Mouse (Mus musculus): ENCODE data around the gene Ifi27l2a. TPM values are rescaled to one million over a fixed set of nuclear protein-coding genes. Genes with fewer than 3 reads are reported as not detected.
"Not testable (repeated sequence)": the region's sequence is repeated elsewhere in the genome, so short reads cannot be mapped to it uniquely, and the experiment has no call there.

Ifi27l2a gene
- polyA plus RNA-seq, 1 experiment, result 0.53 TPM

DNA sequence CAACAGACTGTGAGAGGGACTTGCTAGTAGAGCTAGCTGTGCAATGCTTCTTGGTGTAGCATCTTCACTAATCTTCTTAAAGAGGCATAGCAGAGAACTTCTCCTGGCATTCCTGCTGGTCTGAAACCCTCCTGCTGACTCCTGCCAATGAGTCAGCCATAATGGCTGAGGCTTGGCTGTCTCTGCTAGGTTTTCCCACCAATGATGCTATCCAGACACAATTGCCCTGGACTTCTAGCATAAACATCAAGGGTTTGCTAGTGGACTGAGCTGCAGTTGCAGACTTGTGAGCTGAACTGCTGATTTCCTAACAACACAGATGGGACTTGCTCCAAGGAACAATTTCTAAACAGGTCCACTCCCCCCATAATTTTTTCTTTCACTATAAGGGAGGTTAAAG lies 9.9 kb upstream of the Ifi27l2a start:
- Histone ChIP-seq H3K27me3 (ENCODE audit: control insufficient read depth, insufficient read depth, insufficient read length) (no peaks in the 10 kb centered on the region), H3K79me2 (ENCODE audit: control insufficient read depth, insufficient read depth) (no peaks in the 10 kb centered on the region), H3ac (ENCODE audit: control insufficient read depth, insufficient read length, low read depth) (no peak overlapping the region), H3K4me3 (ENCODE audit: insufficient read depth, poor library complexity, severe bottlenecking) (no peak overlapping the region), H3K79me3 (ENCODE audit: low read depth) (no peaks in the 10 kb centered on the region), H3K36me3 (ENCODE audit: control insufficient read depth, insufficient read depth) (no peaks in the 10 kb centered on the region)
- TF ChIP-seq CEBPB (IDR thresholded peaks at IDR 0.05; ENCODE audit: low read depth) (no peak), USF1 (IDR thresholded peaks at IDR 0.05; ENCODE audit: low read depth) (no peak), CTCF (IDR thresholded peaks at IDR 0.05; ENCODE audit: control insufficient read depth, insufficient read depth, insufficient read length) (no peak), MYOD1 (IDR thresholded peaks at IDR 0.05; ENCODE audit: control insufficient read depth, insufficient read length, low read depth) (no peak), MYOG (IDR thresholded peaks at IDR 0.05; ENCODE audit: control insufficient read depth, extremely low read depth, insufficient read length) (no peak), FOSL1 (IDR thresholded peaks at IDR 0.05; ENCODE audit: insufficient read depth, low read length, poor library complexity, severe bottlenecking) (no peak), MAX (IDR thresholded peaks at IDR 0.05) (no peak)

DNA sequence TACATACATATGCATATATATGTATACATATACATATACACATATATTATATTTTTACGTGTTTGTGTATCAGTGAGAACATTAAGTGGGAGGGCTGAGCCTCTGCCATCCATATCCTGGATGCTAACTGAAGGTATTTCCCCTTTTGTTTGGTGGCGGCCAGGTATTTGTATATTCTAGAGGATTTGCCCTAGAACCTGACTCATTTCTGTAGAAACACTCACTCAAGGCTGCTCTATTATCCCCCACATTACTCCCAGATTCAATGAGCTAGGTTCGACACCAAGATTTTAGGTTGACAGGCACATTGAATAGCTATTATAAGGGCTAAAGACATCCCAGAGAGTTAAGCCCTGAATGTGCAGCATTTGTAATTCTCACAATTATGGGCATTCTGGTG lies 1.6 kb upstream of the Ifi27l2a start:
- Histone ChIP-seq H3ac (ENCODE audit: control insufficient read depth, insufficient read length, low read depth) (no peak overlapping the region), H3K79me3 (ENCODE audit: low read depth) (no peaks in the 10 kb centered on the region), H3K27me3 (ENCODE audit: control insufficient read depth, insufficient read depth, insufficient read length) (peaks cover 4% of the 10 kb centered on the region), H3K36me3 (ENCODE audit: control insufficient read depth, insufficient read depth) (no peaks in the 10 kb centered on the region), H3K4me3 (ENCODE audit: insufficient read depth, poor library complexity, severe bottlenecking) (no peak overlapping the region), H3K79me2 (ENCODE audit: control insufficient read depth, insufficient read depth) (no peaks in the 10 kb centered on the region)
- TF ChIP-seq USF1 (IDR thresholded peaks at IDR 0.05; ENCODE audit: low read depth) (no peak), MAX (IDR thresholded peaks at IDR 0.05) (no peak), CTCF (IDR thresholded peaks at IDR 0.05; ENCODE audit: control insufficient read depth, insufficient read depth, insufficient read length) (no peak), CEBPB (IDR thresholded peaks at IDR 0.05; ENCODE audit: low read depth) (no peak), MYOG (IDR thresholded peaks at IDR 0.05; ENCODE audit: control insufficient read depth, extremely low read depth, insufficient read length) (no peak), MYOD1 (IDR thresholded peaks at IDR 0.05; ENCODE audit: control insufficient read depth, insufficient read length, low read depth) (no peak), FOSL1 (IDR thresholded peaks at IDR 0.05; ENCODE audit: insufficient read depth, low read length, poor library complexity, severe bottlenecking) (no peak)

- not testable (repeated sequence) for H3K36me3 ChIP-seq (ENCODE audit: control insufficient read depth, insufficient read depth); H3ac ChIP-seq (ENCODE audit: control insufficient read depth, insufficient read length, low read depth); H3K79me2 ChIP-seq (ENCODE audit: control insufficient read depth, insufficient read depth); H3K4me3 ChIP-seq (ENCODE audit: insufficient read depth, poor library complexity, severe bottlenecking); H3K27me3 ChIP-seq (ENCODE audit: control insufficient read depth, insufficient read depth, insufficient read length); H3K79me3 ChIP-seq (ENCODE audit: low read depth)
Observed at GRCm38 (mm10) chr12:103444261-103444660, 781 bp upstream of the Ifi27l2a start.

DNA sequence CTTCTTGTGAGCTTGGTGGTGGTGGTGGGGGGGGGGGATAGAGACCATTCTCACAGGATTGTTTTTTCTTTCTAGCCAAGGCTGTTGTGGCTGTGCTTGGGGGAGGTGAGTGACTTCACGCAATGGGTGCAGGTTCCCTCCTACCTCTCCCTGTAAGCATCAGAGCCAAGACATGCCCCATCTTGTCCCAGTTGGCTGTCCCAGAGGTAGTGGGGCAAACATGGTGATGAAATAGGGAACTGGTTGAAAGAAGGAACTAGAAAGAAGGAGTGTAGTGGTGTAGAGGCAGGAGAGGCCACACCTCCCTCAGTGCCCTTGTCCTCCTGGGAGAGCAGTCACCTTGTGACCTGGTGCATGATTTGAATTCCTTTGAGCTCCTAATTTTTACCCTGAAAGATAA lies 5.9 kb downstream of the Ifi27l2a start:
- TF ChIP-seq CEBPB (IDR thresholded peaks at IDR 0.05; ENCODE audit: low read depth) (no peak), MYOG (IDR thresholded peaks at IDR 0.05; ENCODE audit: control insufficient read depth, extremely low read depth, insufficient read length) (no peak), MYOD1 (IDR thresholded peaks at IDR 0.05; ENCODE audit: control insufficient read depth, insufficient read length, low read depth) (no peak), MAX (IDR thresholded peaks at IDR 0.05) (no peak), USF1 (IDR thresholded peaks at IDR 0.05; ENCODE audit: low read depth) (no peak), FOSL1 (IDR thresholded peaks at IDR 0.05; ENCODE audit: insufficient read depth, low read length, poor library complexity, severe bottlenecking) (no peak), CTCF (IDR thresholded peaks at IDR 0.05; ENCODE audit: control insufficient read depth, insufficient read depth, insufficient read length) (no peak)
- H3K36me3 ChIP-seq (ENCODE audit: control insufficient read depth, insufficient read depth), result no peaks in the 10 kb centered on the region
- no peak overlapping the region for H3K4me3 ChIP-seq (ENCODE audit: insufficient read depth, poor library complexity, severe bottlenecking)
- H3ac ChIP-seq (ENCODE audit: control insufficient read depth, insufficient read length, low read depth), result no peak overlapping the region
- H3K27me3 ChIP-seq (ENCODE audit: control insufficient read depth, insufficient read depth, insufficient read length), result no peaks in the 10 kb centered on the region
- H3K79me3 ChIP-seq (ENCODE audit: low read depth), result no peaks in the 10 kb centered on the region
- H3K79me2 ChIP-seq (ENCODE audit: control insufficient read depth, insufficient read depth), result no peaks in the 10 kb centered on the region

DNA sequence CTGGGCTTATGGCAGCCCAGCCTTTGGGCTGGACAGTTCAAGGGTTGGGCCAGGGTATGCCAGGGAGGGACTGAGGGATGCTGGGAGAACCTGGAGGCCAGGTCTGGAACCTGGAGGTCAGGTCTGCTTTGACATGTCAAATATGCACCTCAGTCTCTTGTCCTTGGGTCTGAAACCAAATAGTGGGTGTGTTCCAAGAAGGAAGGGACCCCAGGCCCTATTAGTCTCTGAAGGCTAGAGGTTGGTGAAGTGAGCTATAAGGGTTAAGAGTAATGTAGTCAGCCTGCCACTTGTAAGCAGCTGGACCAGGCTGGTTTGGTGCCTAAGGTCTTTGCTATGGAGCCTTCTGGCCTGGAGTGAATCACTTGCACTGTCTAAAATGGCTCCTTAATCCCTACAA lies 8.6 kb downstream of the Ifi27l2a start:
- no peaks in the 10 kb centered on the region for H3K36me3 ChIP-seq (ENCODE audit: control insufficient read depth, insufficient read depth)
- H3ac ChIP-seq (ENCODE audit: control insufficient read depth, insufficient read length, low read depth), result no peak overlapping the region
- H3K79me3 ChIP-seq (ENCODE audit: low read depth), result no peaks in the 10 kb centered on the region
- no peaks in the 10 kb centered on the region for H3K79me2 ChIP-seq (ENCODE audit: control insufficient read depth, insufficient read depth)
- TF ChIP-seq CEBPB (IDR thresholded peaks at IDR 0.05; ENCODE audit: low read depth), result no peak
- TF ChIP-seq MAX (IDR thresholded peaks at IDR 0.05), result no peak
- TF ChIP-seq MYOD1 (IDR thresholded peaks at IDR 0.05; ENCODE audit: control insufficient read depth, insufficient read length, low read depth), result no peak
- TF ChIP-seq FOSL1 (IDR thresholded peaks at IDR 0.05; ENCODE audit: insufficient read depth, low read length, poor library complexity, severe bottlenecking), result no peak
- TF ChIP-seq USF1 (IDR thresholded peaks at IDR 0.05; ENCODE audit: low read depth), result no peak
- TF ChIP-seq MYOG (IDR thresholded peaks at IDR 0.05; ENCODE audit: control insufficient read depth, extremely low read depth, insufficient read length), result no peak
- no peak for TF ChIP-seq CTCF (IDR thresholded peaks at IDR 0.05; ENCODE audit: control insufficient read depth, insufficient read depth, insufficient read length)
- no peaks in the 10 kb centered on the region for H3K27me3 ChIP-seq (ENCODE audit: control insufficient read depth, insufficient read depth, insufficient read length)
- peak overlapping the region; percentile 29 for H3K4me3 ChIP-seq (ENCODE audit: insufficient read depth, poor library complexity, severe bottlenecking)

DNA sequence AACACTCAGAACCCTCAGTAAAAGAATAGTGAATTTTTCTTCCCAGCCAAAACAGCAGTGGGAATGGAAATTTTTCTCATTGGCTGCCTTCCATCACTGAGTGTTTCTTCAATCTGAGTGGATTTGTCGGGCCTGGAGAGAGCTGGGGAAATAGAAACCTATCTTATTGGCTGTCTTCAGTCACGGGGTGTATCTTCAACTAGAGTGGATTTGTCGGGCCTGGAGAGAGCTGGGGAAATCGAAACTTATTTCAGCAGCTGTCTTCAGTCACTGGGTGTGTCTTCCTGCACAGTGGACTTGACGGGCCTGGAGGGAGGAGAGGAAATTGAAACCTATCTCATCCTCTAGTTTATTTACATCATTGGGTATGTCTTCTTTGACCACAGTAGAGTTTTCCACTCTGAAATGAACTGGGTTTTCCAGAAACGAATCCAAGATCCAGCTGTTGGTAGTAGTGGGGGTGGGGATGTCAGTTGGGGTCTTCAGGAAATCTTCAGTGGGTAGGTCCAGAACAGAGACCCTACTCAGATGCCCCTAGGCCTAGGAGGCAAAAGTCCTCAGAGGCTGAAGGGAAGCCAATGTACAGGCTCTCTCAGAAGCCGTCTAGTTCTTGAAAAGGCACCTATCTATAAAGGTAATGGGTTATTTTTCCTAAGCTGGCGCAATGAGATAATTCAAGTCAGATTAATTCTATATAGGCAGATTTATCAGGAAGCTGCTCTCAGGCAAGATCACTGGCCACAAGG lies 9.3 kb downstream of the Ifi27l2a start, which contains the start of gene Ifi27:
Ifi27 (plus strand) TSS at position 226 of the 746 bp plus-strand sequence.
- Histone ChIP-seq H3K36me3 (ENCODE audit: control insufficient read depth, insufficient read depth) (no peaks in the 10 kb centered on the region), H3K4me3 (ENCODE audit: insufficient read depth, poor library complexity, severe bottlenecking) (peak within 1 kb of the TSS; percentile 29), H3K79me2 (ENCODE audit: control insufficient read depth, insufficient read depth) (no peaks in the 10 kb centered on the region), H3K79me3 (ENCODE audit: low read depth) (no peaks in the 10 kb centered on the region), H3ac (ENCODE audit: control insufficient read depth, insufficient read length, low read depth) (no peak within 1 kb of the TSS), H3K27me3 (ENCODE audit: control insufficient read depth, insufficient read depth, insufficient read length) (no peaks in the 10 kb centered on the region)
- TF ChIP-seq FOSL1 (IDR thresholded peaks at IDR 0.05; ENCODE audit: insufficient read depth, low read length, poor library complexity, severe bottlenecking), result no peak
- peak; percentile 97 for TF ChIP-seq USF1 (IDR thresholded peaks at IDR 0.05; ENCODE audit: low read depth)
